Mouse (Mus musculus): ENCODE results near the gene Gm38431. TPM values are rescaled to one million over a fixed set of nuclear protein-coding genes. Genes with fewer than 3 reads are reported as not detected.

Gm38431 gene
- polyA plus RNA-seq (2014; fragmentation: Nextera tagmentation; extraction: Ambion mirVana), result 1.3 and 1.4 TPM in 2 replicates

DNA sequence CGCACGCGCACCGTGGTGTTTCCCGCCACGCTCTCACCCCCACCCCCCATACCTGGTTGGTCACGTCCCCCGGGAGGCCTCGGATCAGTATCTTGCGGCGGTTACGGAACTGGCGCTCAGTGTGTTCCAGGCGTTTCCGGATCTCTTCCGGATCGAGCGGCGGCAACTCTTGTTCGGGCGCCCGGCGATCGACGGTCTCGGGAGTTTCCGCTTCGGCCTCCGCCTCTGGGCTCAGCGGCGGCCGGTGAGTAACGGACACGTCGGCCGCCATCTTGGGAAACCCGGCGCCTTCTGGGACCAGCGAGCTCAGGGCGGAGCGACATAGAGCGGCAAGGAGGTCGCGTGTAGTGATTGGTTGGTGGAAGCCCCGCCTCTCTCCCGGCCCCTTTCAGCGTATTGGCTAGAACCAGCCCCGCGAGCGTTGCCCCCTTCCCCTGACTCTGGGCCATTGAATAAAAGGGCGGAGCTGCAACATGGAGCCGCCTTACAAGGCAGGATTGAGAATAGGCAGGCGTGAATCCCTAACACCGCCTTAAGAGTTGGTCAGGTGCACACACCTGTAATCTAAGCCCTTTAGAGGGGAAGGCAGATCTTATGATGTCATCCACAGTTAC lies at the start of gene Gm38431, which contains the start of gene Raver1:
Gm38431 (minus strand) TSS at position 291 of the 614 bp plus-strand sequence.
Raver1 (minus strand) TSS at position 302 of the 614 bp plus-strand sequence.
- Histone ChIP-seq H3K9me3 (ENCODE audit: control insufficient read depth, low read length) (no peaks in the 10 kb centered on the region), H3K4me3 (ENCODE audit: control insufficient read depth in 1 of 2, insufficient read depth in 1 of 2, low read depth in 1 of 2, low read length in 2 of 2) (peak within 1 kb of the TSS; percentile 84 to 85), H3K4me2 (ENCODE audit: low read length) (peak within 1 kb of the TSS; percentile 90), H3K27ac (replicated peaks in 1 of 2; ENCODE audit: control insufficient read depth in 1 of 2, insufficient read depth in 1 of 2, low read depth in 2 of 2, low read length in 2 of 2) (peak within 1 kb of the TSS; percentile 88 to 92), H3K4me1 (ENCODE audit: control insufficient read depth in 2 of 2, insufficient read depth in 2 of 2, low read length in 2 of 2) (peaks cover 6 to 24% of the 10 kb centered on the region in 2 experiments), H3K36me3 (ENCODE audit: control insufficient read depth, insufficient read depth, low read length) (peaks cover 42% of the 10 kb centered on the region), H3K9ac (ENCODE audit: low read length) (peak within 1 kb of the TSS; percentile 87), H3K27me3 (ENCODE audit: control insufficient read depth, insufficient read depth, low read length) (no peaks in the 10 kb centered on the region)
- ATAC-seq (ENCODE audit: insufficient number of reproducible peaks, insufficient read depth, low FRiP score, low read depth), result peak; percentile 98
- WGBS, result under 1% methylated on average over 54 of the region's 54 CpGs

GRCm38 (mm10) chr9:21138386-21138785 lies 46.6 kb upstream of the Gm38431 start:
- no peak overlapping the region for H3K4me3 ChIP-seq (ENCODE audit: control insufficient read depth in 1 of 2, insufficient read depth in 1 of 2, low read depth in 1 of 2, low read length in 2 of 2)

GRCm38 (mm10) chr9:21137229-21137628 lies 45.4 kb upstream of the Gm38431 start:
- ATAC-seq (ENCODE audit: insufficient number of reproducible peaks, insufficient read depth, low FRiP score, low read depth), result no peak
- H3K36me3 ChIP-seq (ENCODE audit: control insufficient read depth, insufficient read depth, low read length), result peaks cover 47% of the 10 kb centered on the region
- no peak overlapping the region for H3K4me3 ChIP-seq (ENCODE audit: control insufficient read depth in 1 of 2, insufficient read depth in 1 of 2, low read depth in 1 of 2, low read length in 2 of 2)
- H3K27me3 ChIP-seq (ENCODE audit: control insufficient read depth, insufficient read depth, low read length), result no peaks in the 10 kb centered on the region
- no peak overlapping the region for H3K27ac ChIP-seq (replicated peaks in 1 of 2; ENCODE audit: control insufficient read depth in 1 of 2, insufficient read depth in 1 of 2, low read depth in 2 of 2, low read length in 2 of 2)
- no peak overlapping the region for H3K9ac ChIP-seq (ENCODE audit: low read length)
- WGBS, result 43% methylated on average over 3 of the region's 3 CpGs
- H3K9me3 ChIP-seq (ENCODE audit: control insufficient read depth, low read length), result no peaks in the 10 kb centered on the region
- no peak overlapping the region for H3K4me2 ChIP-seq (ENCODE audit: low read length)
- H3K4me1 ChIP-seq (ENCODE audit: control insufficient read depth in 2 of 2, insufficient read depth in 2 of 2, low read length in 2 of 2), result peaks cover 0 to 7% of the 10 kb centered on the region in 2 experiments; a peak in 2 of 4 replicates

More at GRCm38 (mm10) chr9:21138386-21138785, 46.6 kb upstream of the Gm38431 start:
- H3K9me3 ChIP-seq (ENCODE audit: control insufficient read depth, low read length), result no peaks in the 10 kb centered on the region
- WGBS, result 71% methylated on average over 4 of the region's 4 CpGs
- no peaks in the 10 kb centered on the region for H3K27me3 ChIP-seq (ENCODE audit: control insufficient read depth, insufficient read depth, low read length)
- no peak overlapping the region for H3K27ac ChIP-seq (replicated peaks in 1 of 2; ENCODE audit: control insufficient read depth in 1 of 2, insufficient read depth in 1 of 2, low read depth in 2 of 2, low read length in 2 of 2)
- peaks cover 59% of the 10 kb centered on the region for H3K36me3 ChIP-seq (ENCODE audit: control insufficient read depth, insufficient read depth, low read length)
- H3K9ac ChIP-seq (ENCODE audit: low read length), result no peak overlapping the region
- ATAC-seq (ENCODE audit: insufficient number of reproducible peaks, insufficient read depth, low FRiP score, low read depth), result no peak
- peaks cover 0 to 7% of the 10 kb centered on the region in 2 experiments; a peak in 2 of 4 replicates for H3K4me1 ChIP-seq (ENCODE audit: control insufficient read depth in 2 of 2, insufficient read depth in 2 of 2, low read length in 2 of 2)
- H3K4me2 ChIP-seq (ENCODE audit: low read length), result no peak overlapping the region

- Histone ChIP-seq H3K9ac (ENCODE audit: low read length) (no peak overlapping the region), H3K27me3 (ENCODE audit: control insufficient read depth, insufficient read depth, low read length) (no peaks in the 10 kb centered on the region), H3K9me3 (ENCODE audit: control insufficient read depth, low read length) (no peaks in the 10 kb centered on the region), H3K4me2 (ENCODE audit: low read length) (no peak overlapping the region), H3K4me3 (ENCODE audit: control insufficient read depth in 1 of 2, insufficient read depth in 1 of 2, low read depth in 1 of 2, low read length in 2 of 2) (no peak overlapping the region), H3K4me1 (ENCODE audit: control insufficient read depth in 2 of 2, insufficient read depth in 2 of 2, low read length in 2 of 2) (peaks cover 0 to 7% of the 10 kb centered on the region in 2 experiments; a peak in 2 of 4 replicates), H3K27ac (replicated peaks in 1 of 2; ENCODE audit: control insufficient read depth in 1 of 2, insufficient read depth in 1 of 2, low read depth in 2 of 2, low read length in 2 of 2) (no peak overlapping the region), H3K36me3 (ENCODE audit: control insufficient read depth, insufficient read depth, low read length) (peaks cover 39% of the 10 kb centered on the region)
- 85% methylated on average over 6 of the region's 6 CpGs for WGBS
- ATAC-seq (ENCODE audit: insufficient number of reproducible peaks, insufficient read depth, low FRiP score, low read depth), result no peak
These were observed 44.6 kb upstream of the Gm38431 start for GRCm38 (mm10) chr9:21136401-21136800.

DNA sequence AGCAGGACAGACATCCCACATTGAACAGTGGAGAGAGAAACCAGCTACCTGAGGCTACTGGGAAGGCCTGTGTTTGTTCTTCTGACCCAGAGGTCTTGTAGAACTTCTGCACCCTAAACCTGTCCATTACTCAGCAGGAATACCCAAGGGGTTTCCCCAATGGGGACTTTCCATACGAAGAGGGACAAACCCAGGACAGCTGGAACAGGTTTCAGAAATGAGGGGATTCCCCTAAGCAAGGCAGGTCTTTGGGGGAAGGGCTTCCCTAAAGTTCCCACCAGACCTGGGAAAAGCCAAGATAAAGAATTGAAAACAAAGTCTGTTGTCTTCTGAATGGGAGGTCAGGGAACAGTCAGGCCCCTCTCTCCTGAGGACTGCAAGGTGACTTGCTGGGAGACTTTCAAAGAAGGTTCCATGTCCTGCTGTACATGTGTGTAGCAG lies 44.2 kb upstream of the Gm38431 start:
- Histone ChIP-seq H3K27me3 (ENCODE audit: control insufficient read depth, insufficient read depth, low read length) (no peaks in the 10 kb centered on the region), H3K36me3 (ENCODE audit: control insufficient read depth, insufficient read depth, low read length) (peaks cover 35% of the 10 kb centered on the region), H3K9me3 (ENCODE audit: control insufficient read depth, low read length) (no peaks in the 10 kb centered on the region), H3K4me3 (ENCODE audit: control insufficient read depth in 1 of 2, insufficient read depth in 1 of 2, low read depth in 1 of 2, low read length in 2 of 2) (no peak overlapping the region), H3K4me2 (ENCODE audit: low read length) (no peak overlapping the region), H3K27ac (replicated peaks in 1 of 2; ENCODE audit: control insufficient read depth in 1 of 2, insufficient read depth in 1 of 2, low read depth in 2 of 2, low read length in 2 of 2) (no peak overlapping the region), H3K4me1 (ENCODE audit: control insufficient read depth in 2 of 2, insufficient read depth in 2 of 2, low read length in 2 of 2) (peaks cover 0 to 7% of the 10 kb centered on the region in 2 experiments; a peak in 2 of 4 replicates), H3K9ac (ENCODE audit: low read length) (no peak overlapping the region)
- no peak for ATAC-seq (ENCODE audit: insufficient number of reproducible peaks, insufficient read depth, low FRiP score, low read depth)
- 55% methylated on average over 1 of the region's 1 CpGs for WGBS

GRCm38 (mm10) chr9:21135329-21135890 lies 43.6 kb upstream of the Gm38431 start:
- Histone ChIP-seq H3K4me2 (ENCODE audit: low read length) (no peak overlapping the region), H3K27ac (replicated peaks in 1 of 2; ENCODE audit: control insufficient read depth in 1 of 2, insufficient read depth in 1 of 2, low read depth in 2 of 2, low read length in 2 of 2) (0 out of 4 replicates have a peak overlapping the region, but pooled peaks of 1 of the 2 experiments have one; percentile 11)
- ATAC-seq (ENCODE audit: insufficient number of reproducible peaks, insufficient read depth, low FRiP score, low read depth), result no peak

DNA sequence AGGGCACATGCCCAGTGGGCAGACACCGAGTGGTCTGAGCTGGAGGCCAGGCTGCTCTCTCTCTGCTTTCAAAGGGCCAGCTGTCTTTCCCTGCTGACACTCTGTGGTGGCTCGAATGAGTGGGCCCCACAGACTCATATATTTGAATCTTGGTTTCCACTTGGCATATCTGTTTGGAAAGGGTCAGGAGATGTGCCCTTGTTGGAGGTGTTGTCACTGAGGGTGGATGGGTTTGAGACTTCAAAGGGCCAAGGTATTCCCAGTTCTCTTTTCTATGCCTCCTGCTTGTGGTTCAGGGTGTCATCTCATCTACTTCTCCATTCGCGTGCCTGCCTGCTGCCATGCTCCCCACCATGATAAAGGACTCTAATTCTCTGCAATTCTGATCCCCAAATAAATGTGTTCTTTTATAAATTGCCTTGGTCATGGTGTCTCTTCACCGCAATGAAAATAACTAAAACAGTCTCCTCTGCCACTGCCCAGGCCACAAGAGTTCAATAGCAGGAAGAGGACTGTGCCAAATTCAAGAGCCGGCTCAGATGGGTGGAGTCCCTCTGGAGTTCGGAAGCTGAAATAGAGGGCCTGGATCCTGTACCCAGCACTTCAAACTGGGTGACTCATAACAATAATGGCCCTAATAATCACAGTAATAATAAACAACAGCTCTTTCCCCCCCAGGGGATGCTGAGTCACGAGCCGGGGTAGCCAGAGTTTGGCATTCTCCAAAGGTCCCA lies 43.0 kb upstream of the Gm38431 start:
- Histone ChIP-seq H3K4me1 (ENCODE audit: control insufficient read depth in 2 of 2, insufficient read depth in 2 of 2, low read length in 2 of 2) (peaks cover 4 to 7% of the 10 kb centered on the region in 2 experiments; a peak in 2 of 4 replicates), H3K4me2 (ENCODE audit: low read length) (no peak overlapping the region), H3K4me3 (ENCODE audit: control insufficient read depth in 1 of 2, insufficient read depth in 1 of 2, low read depth in 1 of 2, low read length in 2 of 2) (no peak overlapping the region), H3K27ac (replicated peaks in 1 of 2; ENCODE audit: control insufficient read depth in 1 of 2, insufficient read depth in 1 of 2, low read depth in 2 of 2, low read length in 2 of 2) (0 out of 4 replicates have a peak overlapping the region, but pooled peaks of 1 of the 2 experiments have one; percentile 11), H3K27me3 (ENCODE audit: control insufficient read depth, insufficient read depth, low read length) (no peaks in the 10 kb centered on the region), H3K9ac (ENCODE audit: low read length) (no peak overlapping the region), H3K36me3 (ENCODE audit: control insufficient read depth, insufficient read depth, low read length) (peaks cover 23% of the 10 kb centered on the region), H3K9me3 (ENCODE audit: control insufficient read depth, low read length) (no peaks in the 10 kb centered on the region)
- no peak for ATAC-seq (ENCODE audit: insufficient number of reproducible peaks, insufficient read depth, low FRiP score, low read depth)
- WGBS, result 62% methylated on average over 9 of the region's 9 CpGs

More at GRCm38 (mm10) chr9:21135329-21135890, 43.6 kb upstream of the Gm38431 start:
- no peak overlapping the region for H3K4me3 ChIP-seq (ENCODE audit: control insufficient read depth in 1 of 2, insufficient read depth in 1 of 2, low read depth in 1 of 2, low read length in 2 of 2)
- H3K9me3 ChIP-seq (ENCODE audit: control insufficient read depth, low read length), result no peaks in the 10 kb centered on the region
- H3K4me1 ChIP-seq (ENCODE audit: control insufficient read depth in 2 of 2, insufficient read depth in 2 of 2, low read length in 2 of 2), result peaks cover 2 to 7% of the 10 kb centered on the region in 2 experiments; a peak in 2 of 4 replicates
- H3K36me3 ChIP-seq (ENCODE audit: control insufficient read depth, insufficient read depth, low read length), result peaks cover 29% of the 10 kb centered on the region
- no peak overlapping the region for H3K9ac ChIP-seq (ENCODE audit: low read length)
- H3K27me3 ChIP-seq (ENCODE audit: control insufficient read depth, insufficient read depth, low read length), result no peaks in the 10 kb centered on the region
- 69% methylated on average over 4 of the region's 4 CpGs for WGBS
